Mouse (Mus musculus) neural tube, embryonic 13.5 days (tissue): Measurements from ENCODE around the gene Egfl7. TPM values are rescaled to one million over a fixed set of nuclear protein-coding genes. Genes with fewer than 3 reads are reported as not detected.

Experiments used
- ATAC-seq: fragments of 200-750 bp; cut with Nextera tagmentation; 2 replicates; pipeline ENCODE4 v1.8.0; 2017; ENCODE audit warnings: low read depth, mild to moderate bottlenecking, moderate TSS enrichment, moderate library complexity
- H3K27ac ChIP-seq: fragments of 300-500 bp; sonication (generic); replicated peaks from 2 replicates; pipeline ENCODE4 v1.5.1; 2015; ENCODE audit warnings: moderate library complexity, mild to moderate bottlenecking, inconsistent platforms
- H3K27me3 ChIP-seq: fragments of 300-500 bp; sonication (generic); 2 replicates; pipeline ENCODE4 v1.6.1; 2015; ENCODE audit warnings: mild to moderate bottlenecking, inconsistent platforms
- H3K36me3 ChIP-seq: fragments of 300-500 bp; sonication (generic); 2 replicates; pipeline ENCODE4 v1.6.1; 2015; ENCODE audit warnings: mild to moderate bottlenecking, inconsistent platforms
- H3K4me1 ChIP-seq: fragments of 300-500 bp; sonication (generic); replicated peaks from 2 replicates; pipeline ENCODE4 v1.6.1; 2015; ENCODE audit warnings: inconsistent platforms
- H3K4me2 ChIP-seq: fragments of 300-500 bp; sonication (generic); 2 replicates; pipeline ENCODE4 v1.6.1; 2015; ENCODE audit warnings: inconsistent platforms, mild to moderate bottlenecking, moderate library complexity
- H3K4me3 ChIP-seq: fragments of 300-500 bp; sonication (generic); 2 replicates; pipeline ENCODE4 v1.5.1; 2015; ENCODE audit warnings: mild to moderate bottlenecking, inconsistent platforms
- H3K9ac ChIP-seq: fragments of 300-500 bp; sonication (generic); 2 replicates; pipeline ENCODE4 v1.6.1; 2015; ENCODE audit warnings: moderate library complexity, mild to moderate bottlenecking, inconsistent platforms
- H3K9me3 ChIP-seq: fragments of 300-500 bp; sonication (generic); 2 replicates; pipeline ENCODE4 v1.6.1; 2016; ENCODE audit warnings: inconsistent platforms
- WGBS: fragments of 180-500 bp; shearing (Covaris S2); methylation state at CpG from one replicate; pipeline ENCODE4 v1.1.7; 2015; 5-methylcytosine and 5-hydroxymethylcytosine counted together
- polyA plus RNA-seq: library from polyadenylated mRNA; unstranded; fragments of >200 nt; fragmentation: Nextera tagmentation; extraction: Ambion mirVana; gene quantifications from 2 replicates; pipeline ENCODE4 v1.2.1, GENCODE M21; 2015

Egfl7 gene
- polyA plus RNA-seq, 1 experiment from 2014 or later: 78.3 TPM

- Histone ChIP-seq H3K9me3 (no peaks in the 10 kb centered on the region), H3K4me3 (no peak overlapping the region), H3K27ac (0 out of 2 replicates have a peak overlapping the region, but pooled peaks have one; percentile 9), H3K4me1 (peaks cover 15% of the 10 kb centered on the region), H3K9ac (no peak overlapping the region), H3K27me3 (no peaks in the 10 kb centered on the region), H3K4me2 (no peak overlapping the region), H3K36me3 (no peaks in the 10 kb centered on the region)
- no peak for ATAC-seq
- WGBS: 70% methylated on average over 9 of the region's 9 CpGs
Measured at GRCm38 (mm10) chr2:26571400-26571799, 8.4 kb upstream of the Egfl7 start.

- Histone ChIP-seq H3K9ac (no peak overlapping the region), H3K4me3 (no peak overlapping the region), H3K27ac (0 out of 2 replicates have a peak overlapping the region, but pooled peaks have one; percentile 33), H3K4me2 (no peak overlapping the region), H3K36me3 (no peaks in the 10 kb centered on the region), H3K27me3 (no peaks in the 10 kb centered on the region), H3K9me3 (no peaks in the 10 kb centered on the region), H3K4me1 (peaks cover 15% of the 10 kb centered on the region)
- no peak for ATAC-seq
- 66% methylated on average over 5 of the region's 5 CpGs for WGBS
Measured at GRCm38 (mm10) chr2:26571826-26572225, 8.0 kb upstream of the Egfl7 start.

GRCm38 (mm10) chr2:26573396-26573795, 6.4 kb upstream of the Egfl7 start:
- H3K9me3 ChIP-seq: no peaks in the 10 kb centered on the region
- peaks cover 29% of the 10 kb centered on the region for H3K4me1 ChIP-seq
- no peaks in the 10 kb centered on the region for H3K27me3 ChIP-seq
- no peaks in the 10 kb centered on the region for H3K36me3 ChIP-seq
- 49% methylated on average over 12 of the region's 12 CpGs for WGBS
- no peak overlapping the region for H3K9ac ChIP-seq
- peak; percentile 45 for ATAC-seq
- H3K4me3 ChIP-seq: no peak overlapping the region
- peak overlapping the region; percentile 38; the same call in 1 of the 2 replicates for H3K27ac ChIP-seq
- H3K4me2 ChIP-seq: no peak overlapping the region

GRCm38 (mm10) chr2:26573807-26574206, 6.0 kb upstream of the Egfl7 start:
- Histone ChIP-seq H3K4me3 (no peak overlapping the region), H3K4me1 (peaks cover 31% of the 10 kb centered on the region), H3K27ac (peak overlapping the region; percentile 38; the same call in 1 of the 2 replicates), H3K27me3 (no peaks in the 10 kb centered on the region), H3K36me3 (no peaks in the 10 kb centered on the region), H3K9me3 (no peaks in the 10 kb centered on the region), H3K9ac (no peak overlapping the region), H3K4me2 (no peak overlapping the region)
- ATAC-seq: no peak
- WGBS: 22% methylated on average over 5 of the region's 5 CpGs

- Histone ChIP-seq H3K4me1 (peaks cover 31% of the 10 kb centered on the region), H3K36me3 (no peaks in the 10 kb centered on the region), H3K9ac (no peak overlapping the region), H3K27ac (0 out of 2 replicates have a peak overlapping the region, but pooled peaks have one; percentile 42), H3K9me3 (no peaks in the 10 kb centered on the region), H3K4me3 (no peak overlapping the region), H3K4me2 (no peak overlapping the region), H3K27me3 (no peaks in the 10 kb centered on the region)
- ATAC-seq: no peak
- WGBS: 25% methylated on average over 5 of the region's 5 CpGs
Measured at GRCm38 (mm10) chr2:26574862-26575261, 5.0 kb upstream of the Egfl7 start.

- Histone ChIP-seq H3K4me2 (no peak overlapping the region), H3K36me3 (no peaks in the 10 kb centered on the region), H3K9me3 (no peaks in the 10 kb centered on the region), H3K4me3 (no peak overlapping the region), H3K4me1 (peaks cover 31% of the 10 kb centered on the region), H3K9ac (no peak overlapping the region), H3K27ac (peak overlapping the region; percentile 42; the same call in 1 of the 2 replicates), H3K27me3 (no peaks in the 10 kb centered on the region)
- WGBS: 89% methylated on average over 1 of the region's 1 CpGs
- no peak for ATAC-seq
Measured at GRCm38 (mm10) chr2:26575378-26575777, 4.4 kb upstream of the Egfl7 start.

GRCm38 (mm10) chr2:26575865-26576264, 3.9 kb upstream of the Egfl7 start:
- 49% methylated on average over 4 of the region's 4 CpGs for WGBS
- ATAC-seq: no peak
- H3K9me3 ChIP-seq: no peaks in the 10 kb centered on the region

GRCm38 (mm10) chr2:26576462-26576861, 3.4 kb upstream of the Egfl7 start:
- Histone ChIP-seq H3K4me2 (no peak overlapping the region), H3K27me3 (no peaks in the 10 kb centered on the region), H3K9ac (no peak overlapping the region), H3K4me3 (no peak overlapping the region), H3K4me1 (peaks cover 31% of the 10 kb centered on the region), H3K27ac (no peak overlapping the region), H3K36me3 (no peaks in the 10 kb centered on the region), H3K9me3 (no peaks in the 10 kb centered on the region)
- ATAC-seq: no peak
- 55% methylated on average over 4 of the region's 4 CpGs for WGBS

More at GRCm38 (mm10) chr2:26575865-26576264, 3.9 kb upstream of the Egfl7 start:
- Histone ChIP-seq H3K4me1 (peaks cover 31% of the 10 kb centered on the region), H3K4me3 (no peak overlapping the region), H3K36me3 (no peaks in the 10 kb centered on the region), H3K9ac (no peak overlapping the region), H3K4me2 (no peak overlapping the region), H3K27me3 (no peaks in the 10 kb centered on the region), H3K27ac (peak overlapping the region; percentile 42; the same call in 1 of the 2 replicates)

GRCm38 (mm10) chr2:26578369-26578768, 1.4 kb upstream of the Egfl7 start:
- no peak for ATAC-seq
- WGBS: 37% methylated on average over 6 of the region's 6 CpGs
- Histone ChIP-seq H3K9ac (no peak overlapping the region), H3K4me2 (no peak overlapping the region), H3K4me1 (peaks cover 27% of the 10 kb centered on the region), H3K27me3 (no peaks in the 10 kb centered on the region), H3K36me3 (no peaks in the 10 kb centered on the region), H3K9me3 (no peaks in the 10 kb centered on the region), H3K4me3 (no peak overlapping the region), H3K27ac (peak overlapping the region; percentile 59)

- WGBS: 92% methylated on average over 5 of the region's 5 CpGs
- Histone ChIP-seq H3K9me3 (no peaks in the 10 kb centered on the region), H3K4me2 (no peak overlapping the region), H3K4me3 (no peak overlapping the region), H3K36me3 (no peaks in the 10 kb centered on the region), H3K4me1 (peaks cover 16% of the 10 kb centered on the region), H3K27ac (no peak overlapping the region), H3K9ac (no peak overlapping the region), H3K27me3 (no peaks in the 10 kb centered on the region)
- no peak for ATAC-seq
Measured at GRCm38 (mm10) chr2:26580751-26581150, 937 bp downstream of the Egfl7 start.

GRCm38 (mm10) chr2:26582203-26582602, 2.4 kb downstream of the Egfl7 start:
- no peak for ATAC-seq
- no peaks in the 10 kb centered on the region for H3K27me3 ChIP-seq
- no peaks in the 10 kb centered on the region for H3K9me3 ChIP-seq
- no peak overlapping the region for H3K27ac ChIP-seq
- no peak overlapping the region for H3K9ac ChIP-seq
- no peaks in the 10 kb centered on the region for H3K36me3 ChIP-seq
- 48% methylated on average over 2 of the region's 2 CpGs for WGBS
- no peak overlapping the region for H3K4me3 ChIP-seq
- no peak overlapping the region for H3K4me2 ChIP-seq
- H3K4me1 ChIP-seq: peaks cover 20% of the 10 kb centered on the region

- H3K9me3 ChIP-seq: no peaks in the 10 kb centered on the region
- no peak for ATAC-seq
- H3K4me2 ChIP-seq: no peak overlapping the region
- H3K36me3 ChIP-seq: no peaks in the 10 kb centered on the region
- H3K4me3 ChIP-seq: no peak overlapping the region
- no peaks in the 10 kb centered on the region for H3K27me3 ChIP-seq
- H3K27ac ChIP-seq: peak overlapping the region; percentile 49
- WGBS: 84% methylated on average over 7 of the region's 7 CpGs
- peaks cover 17% of the 10 kb centered on the region for H3K4me1 ChIP-seq
- H3K9ac ChIP-seq: no peak overlapping the region
Measured at GRCm38 (mm10) chr2:26582741-26583140, 2.9 kb downstream of the Egfl7 start.

GRCm38 (mm10) chr2:26583640-26584039, 3.8 kb downstream of the Egfl7 start:
- H3K27me3 ChIP-seq: no peaks in the 10 kb centered on the region
- no peaks in the 10 kb centered on the region for H3K36me3 ChIP-seq
- H3K4me2 ChIP-seq: no peak overlapping the region
- H3K4me1 ChIP-seq: peaks cover 8% of the 10 kb centered on the region; the same call in 1 of the 2 replicates
- H3K27ac ChIP-seq: peak overlapping the region; percentile 65; the same call in 1 of the 2 replicates
- 62% methylated on average over 11 of the region's 11 CpGs for WGBS
- H3K9me3 ChIP-seq: no peaks in the 10 kb centered on the region
- H3K4me3 ChIP-seq: peak overlapping the region; percentile 51
- peak overlapping the region; percentile 50 for H3K9ac ChIP-seq
- ATAC-seq: no peak
